Mouse (Mus musculus) kidney, embryonic 16.5 days (tissue): ENCODE measurements around the gene Rhbg. TPM values are rescaled to one million over a fixed set of nuclear protein-coding genes. Genes with fewer than 3 reads are reported as not detected.
"Not testable (repeated sequence)": the region's sequence is repeated elsewhere in the genome, so short reads cannot be mapped to it uniquely, and the experiment has no call there.

Experiments used
- ATAC-seq: fragments of 200-750 bp; cut with Nextera tagmentation; 2 replicates; pipeline ENCODE4 v1.8.0; 2017; ENCODE audit warnings: moderate TSS enrichment; ENCODE audit not compliant: low FRiP score, low TSS enrichment
- H3K27ac ChIP-seq: fragments of 300-500 bp; sonication (generic); 2 replicates; pipeline ENCODE4 v1.5.1; 2014; ENCODE audit warnings: low read length
- H3K27me3 ChIP-seq: fragments of 300-500 bp; sonication (generic); 2 replicates; pipeline ENCODE4 v1.6.1; 2014; ENCODE audit warnings: low read length, control low read depth, mixed read lengths; ENCODE audit not compliant: insufficient read depth
- H3K36me3 ChIP-seq: fragments of 300-500 bp; sonication (generic); 2 replicates; pipeline ENCODE4 v1.6.1; 2014; ENCODE audit warnings: low read length, control low read depth, mixed read lengths; ENCODE audit not compliant: insufficient read depth
- H3K4me1 ChIP-seq: fragments of 300-500 bp; sonication (generic); 2 replicates; pipeline ENCODE4 v1.6.1; 2014; ENCODE audit warnings: low read length, control low read depth, mixed read lengths; ENCODE audit not compliant: insufficient read depth
- H3K4me2 ChIP-seq: fragments of 300-500 bp; sonication (generic); replicated peaks from 2 replicates; pipeline ENCODE4 v1.6.1; 2014; ENCODE audit warnings: low read depth, low read length
- H3K4me3 ChIP-seq: fragments of 300-500 bp; sonication (generic); 2 replicates; pipeline ENCODE4 v1.5.1; 2014; ENCODE audit warnings: mild to moderate bottlenecking, low read length
- H3K9ac ChIP-seq: fragments of 300-500 bp; sonication (generic); replicated peaks from 2 replicates; pipeline ENCODE4 v1.6.1; 2014; ENCODE audit warnings: low read length
- H3K9me3 ChIP-seq: fragments of 300-500 bp; sonication (generic); 2 replicates; pipeline ENCODE4 v1.6.1; 2016; ENCODE audit warnings: low read length, control low read depth
- WGBS: fragments of 180-500 bp; shearing (Covaris S2); extraction: QIAGEN DNeasy Blood & Tissue Kit; methylation state at CpG from one replicate; pipeline ENCODE4 v1.1.7; 2014; 5-methylcytosine and 5-hydroxymethylcytosine counted together
- polyA plus RNA-seq: library from polyadenylated mRNA; unstranded; fragments of >200 nt; fragmentation: Nextera tagmentation; extraction: Ambion mirVana; gene quantifications from 2 replicates; pipeline ENCODE4 v1.2.1, GENCODE M21; 2015

Gene Rhbg
- polyA plus RNA-seq, 1 experiment from 2014 or later = 13.5 TPM

GRCm38 (mm10) chr3:88268014-88268413 lies 13.5 kb upstream of the Rhbg start:
- WGBS = 84% methylated on average over 6 of the region's 6 CpGs

GRCm38 (mm10) chr3:88262346-88262745 lies 7.8 kb upstream of the Rhbg start:
- WGBS = 38% methylated on average over 3 of the region's 3 CpGs
- ATAC-seq = no peak

More at GRCm38 (mm10) chr3:88268014-88268413, 13.5 kb upstream of the Rhbg start:
- not testable (repeated sequence) for ATAC-seq, H3K27ac ChIP-seq, H3K4me2 ChIP-seq, H3K27me3 ChIP-seq, H3K4me3 ChIP-seq, H3K9ac ChIP-seq, H3K9me3 ChIP-seq, H3K36me3 ChIP-seq, H3K4me1 ChIP-seq

GRCm38 (mm10) chr3:88256382-88256781 lies 1.9 kb upstream of the Rhbg start:
- no peak overlapping the region for H3K4me3 ChIP-seq
- H3K9me3 ChIP-seq = no peaks in the 10 kb centered on the region
- H3K4me2 ChIP-seq = no peak overlapping the region
- no peaks in the 10 kb centered on the region for H3K36me3 ChIP-seq
- H3K27ac ChIP-seq = no peak overlapping the region; the same call in 1 of the 2 replicates
- H3K4me1 ChIP-seq = peaks cover 22% of the 10 kb centered on the region
- 39% methylated on average over 7 of the region's 7 CpGs for WGBS
- H3K9ac ChIP-seq = no peak overlapping the region
- peak; percentile 76 for ATAC-seq
- peaks cover 28% of the 10 kb centered on the region for H3K27me3 ChIP-seq

More at GRCm38 (mm10) chr3:88262346-88262745, 7.8 kb upstream of the Rhbg start:
- no peaks in the 10 kb centered on the region for H3K36me3 ChIP-seq
- no peaks in the 10 kb centered on the region for H3K9me3 ChIP-seq
- peak overlapping the region; percentile 27; the same call in 1 of the 2 replicates for H3K27ac ChIP-seq
- no peak overlapping the region for H3K9ac ChIP-seq
- no peaks in the 10 kb centered on the region for H3K4me1 ChIP-seq
- no peak overlapping the region for H3K4me2 ChIP-seq
- no peaks in the 10 kb centered on the region for H3K27me3 ChIP-seq
- no peak overlapping the region for H3K4me3 ChIP-seq

- WGBS = 34% methylated on average over 6 of the region's 6 CpGs
- H3K9me3 ChIP-seq = no peaks in the 10 kb centered on the region
- ATAC-seq = peak; percentile 81
- H3K4me1 ChIP-seq = peaks cover 22% of the 10 kb centered on the region
- H3K27ac ChIP-seq = peak overlapping the region; percentile 19; the same call in 1 of the 2 replicates
- no peak overlapping the region for H3K4me3 ChIP-seq
- H3K4me2 ChIP-seq = no peak overlapping the region
- peaks cover 28% of the 10 kb centered on the region for H3K27me3 ChIP-seq
- no peak overlapping the region for H3K9ac ChIP-seq
- H3K36me3 ChIP-seq = no peaks in the 10 kb centered on the region
These were observed 1.4 kb upstream of the Rhbg start for GRCm38 (mm10) chr3:88255950-88256349.

- Histone ChIP-seq H3K9me3 (no peaks in the 10 kb centered on the region), H3K27me3 (peaks cover 28% of the 10 kb centered on the region), H3K27ac (no peak overlapping the region), H3K4me2 (no peak overlapping the region; the same call in 1 of the 2 replicates), H3K9ac (0 out of 2 replicates have a peak overlapping the region, but pooled peaks have one; percentile 20), H3K4me3 (no peak overlapping the region), H3K4me1 (peaks cover 22% of the 10 kb centered on the region), H3K36me3 (no peaks in the 10 kb centered on the region)
- no peak for ATAC-seq
- 49% methylated on average over 6 of the region's 6 CpGs for WGBS
These were observed 1.8 kb downstream of the Rhbg start for GRCm38 (mm10) chr3:88252739-88253138.

GRCm38 (mm10) chr3:88248406-88248805 lies 6.1 kb downstream of the Rhbg start:
- ATAC-seq = no peak
- 60% methylated on average over 11 of the region's 11 CpGs for WGBS
- H3K4me1 ChIP-seq = no peaks in the 10 kb centered on the region

GRCm38 (mm10) chr3:88247666-88248065 lies 6.8 kb downstream of the Rhbg start:
- Histone ChIP-seq H3K27ac (no peak overlapping the region), H3K4me3 (no peak overlapping the region), H3K27me3 (peaks cover 15% of the 10 kb centered on the region), H3K4me2 (no peak overlapping the region), H3K9me3 (no peaks in the 10 kb centered on the region), H3K9ac (no peak overlapping the region), H3K36me3 (no peaks in the 10 kb centered on the region), H3K4me1 (no peaks in the 10 kb centered on the region)
- 57% methylated on average over 9 of the region's 9 CpGs for WGBS
- 0 out of 2 replicates have a peak, but pooled peaks have one; percentile 39 for ATAC-seq

More at GRCm38 (mm10) chr3:88248406-88248805, 6.1 kb downstream of the Rhbg start:
- Histone ChIP-seq H3K9ac (no peak overlapping the region), H3K27ac (no peak overlapping the region), H3K36me3 (no peaks in the 10 kb centered on the region), H3K27me3 (peaks cover 16% of the 10 kb centered on the region), H3K9me3 (no peaks in the 10 kb centered on the region), H3K4me2 (no peak overlapping the region), H3K4me3 (no peak overlapping the region)

- 17% methylated on average over 13 of the region's 13 CpGs for WGBS
These were observed 8.7 kb downstream of the Rhbg start for GRCm38 (mm10) chr3:88245811-88246210.

GRCm38 (mm10) chr3:88244071-88244470 lies 10.4 kb downstream of the Rhbg start:
- no peaks in the 10 kb centered on the region for H3K9me3 ChIP-seq
- H3K9ac ChIP-seq = no peak overlapping the region
- H3K4me2 ChIP-seq = no peak overlapping the region
- no peaks in the 10 kb centered on the region for H3K36me3 ChIP-seq
- H3K4me1 ChIP-seq = peaks cover 5% of the 10 kb centered on the region; the same call in 1 of the 2 replicates
- no peak for ATAC-seq
- 9% methylated on average over 2 of the region's 2 CpGs for WGBS
- no peak overlapping the region for H3K27ac ChIP-seq
- H3K27me3 ChIP-seq = peaks cover 46% of the 10 kb centered on the region
- H3K4me3 ChIP-seq = no peak overlapping the region

More at GRCm38 (mm10) chr3:88245811-88246210, 8.7 kb downstream of the Rhbg start:
- H3K36me3 ChIP-seq = no peaks in the 10 kb centered on the region
- no peaks in the 10 kb centered on the region for H3K9me3 ChIP-seq
- peaks cover 5% of the 10 kb centered on the region; the same call in 1 of the 2 replicates for H3K4me1 ChIP-seq
- no peak overlapping the region for H3K4me3 ChIP-seq
- H3K4me2 ChIP-seq = no peak overlapping the region
- ATAC-seq = 0 out of 2 replicates have a peak, but pooled peaks have one; percentile 9
- H3K27me3 ChIP-seq = peaks cover 29% of the 10 kb centered on the region
- no peak overlapping the region for H3K9ac ChIP-seq
- no peak overlapping the region for H3K27ac ChIP-seq

- peaks cover 62% of the 10 kb centered on the region for H3K27me3 ChIP-seq
- ATAC-seq = peak; percentile 49; the same call in 1 of the 2 replicates
- WGBS = under 1% methylated on average over 13 of the region's 13 CpGs
- H3K36me3 ChIP-seq = no peaks in the 10 kb centered on the region
- H3K9me3 ChIP-seq = no peaks in the 10 kb centered on the region
- H3K4me3 ChIP-seq = no peak overlapping the region
- H3K27ac ChIP-seq = no peak overlapping the region
- H3K4me2 ChIP-seq = no peak overlapping the region
- no peak overlapping the region for H3K9ac ChIP-seq
- H3K4me1 ChIP-seq = peaks cover 5% of the 10 kb centered on the region; the same call in 1 of the 2 replicates
These were observed 12.0 kb downstream of the Rhbg start for GRCm38 (mm10) chr3:88242531-88242930.
